Mouse (Mus musculus) kidney, adult 2 months (tissue): Measurements from ENCODE around the gene Tspan2.

ENCODE experiments used
- CTCF ChIP-seq: fragments of 200-500 bp; conservative IDR thresholded peaks from 2 replicates; pipeline ENCODE4 v1.5.1; 2011; ENCODE audit warnings: low read depth, mild to moderate bottlenecking, control low read depth, low read length, moderate library complexity, mixed read lengths; ENCODE audit not compliant: insufficient read depth, insufficient read length
- POLR2A ChIP-seq: fragments of 200-500 bp; IDR thresholded peaks from one replicate; pipeline ENCODE4 v1.6.1; 2011; ENCODE audit warnings: low read depth, low read length, control low read depth

DNA sequence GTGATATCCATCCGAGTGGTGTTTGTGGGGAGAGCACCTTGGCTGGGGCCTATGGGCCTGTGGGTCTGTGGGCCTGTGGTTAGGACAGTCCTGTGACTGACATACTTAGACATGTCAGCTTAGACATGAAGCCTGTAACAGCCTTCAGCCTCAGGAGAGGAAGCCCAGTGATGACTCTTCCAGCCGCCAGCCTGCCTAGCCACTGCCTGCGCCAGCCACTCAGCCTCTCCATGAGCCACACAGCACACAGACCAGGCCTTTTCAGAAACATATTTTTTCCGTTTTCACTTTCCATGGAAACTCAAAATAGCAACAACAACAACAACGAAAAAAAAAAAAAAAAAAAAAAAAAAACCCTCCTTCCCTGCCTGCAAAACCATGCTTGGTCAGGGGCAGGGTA lies 14.4 kb downstream of the Tspan2 start:
- no peak for TF ChIP-seq POLR2A
- no peak for TF ChIP-seq CTCF
